Mouse (Mus musculus): Measurements from ENCODE around the gene Krt77.
A peak's percentile ranks its signal among the peaks of the same experiment; 100 is the strongest.

Krt77 gene

DNA sequence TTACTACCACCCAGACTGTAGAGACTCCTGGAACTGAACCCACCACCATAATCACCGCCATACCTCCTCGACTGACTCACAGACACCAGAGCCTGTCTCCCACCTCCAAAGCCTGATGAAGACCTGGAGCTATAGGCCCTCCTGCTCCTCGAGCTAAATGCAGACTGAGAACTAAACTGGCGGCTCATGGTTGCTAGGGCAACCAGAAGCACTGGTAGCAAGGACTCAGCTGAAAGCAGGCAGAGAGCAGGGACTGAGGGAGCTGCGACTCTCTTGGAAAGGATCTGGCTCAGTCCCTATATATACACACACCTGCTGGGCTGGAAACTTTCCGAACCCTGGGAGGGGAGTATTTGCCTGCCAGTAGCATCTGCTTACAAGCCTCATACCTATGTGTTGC, at the start of gene Krt77:
Krt77 (minus strand) TSS at position 275 of the 400 bp plus-strand sequence.
- no peak for DNase-seq (ENCODE audit: low read depth)

DNA sequence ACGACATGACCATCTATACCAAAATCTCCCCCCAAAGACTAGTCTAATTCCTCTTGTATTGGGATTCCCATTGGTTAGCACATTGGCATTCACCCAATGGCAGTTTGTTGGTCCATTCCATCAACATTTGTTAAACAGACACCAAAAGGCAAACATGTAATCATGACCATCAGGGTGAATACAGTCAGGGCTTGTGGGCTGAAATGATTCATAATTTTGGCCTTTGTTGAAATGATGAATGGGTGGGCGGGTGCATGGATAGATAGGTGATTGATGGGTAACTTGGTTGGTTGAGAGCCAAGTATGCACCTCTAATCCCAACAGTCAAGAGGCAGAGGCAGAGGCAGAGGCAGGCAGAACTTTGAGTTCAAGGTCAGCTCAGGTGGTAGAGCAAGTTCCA, 46.6 kb upstream of the Krt77 start:
- DNase-seq (ENCODE audit: low read depth): no peak

DNA sequence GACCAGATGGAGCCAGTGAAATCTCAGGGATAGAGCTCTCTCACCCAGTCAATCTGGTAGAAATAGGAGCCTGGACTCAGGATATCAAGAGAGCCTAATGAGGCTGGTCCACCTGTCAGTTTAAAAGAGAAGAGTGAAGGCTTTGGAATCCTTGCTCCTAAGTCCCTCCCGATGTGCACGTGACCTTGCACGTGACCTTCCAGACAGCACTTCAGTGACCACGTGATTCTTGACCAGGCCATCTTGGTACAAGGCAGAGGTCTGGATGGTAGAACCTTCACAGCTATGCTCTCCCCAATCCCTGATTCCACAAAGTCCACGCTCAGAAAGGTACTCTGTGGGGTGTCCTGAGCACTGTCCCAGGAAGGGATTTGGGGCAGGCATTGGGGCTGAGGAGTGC, 35.3 kb upstream of the Krt77 start:
- no peak for DNase-seq (ENCODE audit: low read depth)

DNA sequence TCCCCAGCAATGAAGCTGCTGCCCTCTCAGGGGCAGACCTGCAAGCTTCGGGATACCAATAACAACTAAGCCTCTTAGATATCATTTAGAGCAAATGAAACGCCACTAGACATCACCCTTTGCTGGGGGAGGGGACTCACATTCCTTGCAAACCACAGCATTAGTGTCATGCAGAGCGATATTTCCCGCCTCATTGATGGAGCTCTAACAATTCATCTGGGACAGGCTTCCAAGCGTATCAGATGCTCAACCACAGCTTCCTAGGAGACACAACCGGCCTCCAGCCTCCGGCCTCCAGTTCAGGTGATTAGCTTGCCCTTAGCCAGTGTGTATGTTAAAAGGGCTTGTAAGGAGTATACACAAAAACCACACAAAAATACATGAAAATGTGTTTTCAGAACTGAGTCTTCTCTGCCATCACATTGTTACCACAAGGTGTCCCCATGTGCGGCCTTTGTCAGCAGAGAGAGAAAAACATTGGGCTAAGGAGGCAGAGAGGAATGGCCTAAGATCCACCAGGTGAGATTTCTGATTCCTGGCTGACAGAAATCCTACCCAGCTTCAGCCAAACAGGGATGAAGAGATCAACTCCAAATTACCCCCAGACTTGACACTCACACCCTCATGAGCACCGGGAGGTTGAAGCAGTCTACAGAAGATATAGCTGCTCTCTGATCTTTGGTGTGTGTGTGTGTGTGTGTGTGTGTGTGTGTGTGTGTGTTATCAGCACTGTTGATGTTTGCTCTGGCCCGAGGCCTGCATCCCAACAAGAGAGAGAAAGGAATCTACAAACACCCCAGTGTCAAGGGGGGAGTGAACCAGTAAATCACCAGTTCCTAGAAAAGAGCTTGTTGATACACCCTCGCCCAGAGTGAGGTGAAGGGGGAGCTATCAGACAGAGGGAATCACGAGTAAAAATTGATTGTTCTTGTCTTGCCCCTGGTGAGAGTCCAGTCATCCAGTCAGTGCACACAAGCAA, 33.0 kb upstream of the Krt77 start:
- no peak for DNase-seq (ENCODE audit: low read depth)

DNA sequence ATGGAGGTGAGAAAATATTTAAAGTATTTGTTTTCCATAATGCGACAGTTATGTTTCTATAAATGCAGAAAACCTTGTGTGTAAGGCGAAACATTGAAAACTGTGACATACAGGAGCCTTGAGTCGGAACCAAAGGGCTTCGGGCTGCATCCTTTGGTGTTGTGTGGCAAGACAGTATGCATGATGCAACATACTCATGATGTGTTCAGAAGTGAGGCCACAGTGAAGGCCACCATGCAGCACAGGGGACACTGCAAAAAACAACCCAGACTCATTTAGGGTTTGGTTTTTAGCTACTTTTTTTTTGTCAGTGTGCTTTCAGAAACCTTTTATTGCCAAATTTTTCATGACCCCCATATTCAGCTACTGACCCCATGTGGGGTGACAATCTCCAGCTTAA, 25.7 kb upstream of the Krt77 start:
- DNase-seq (ENCODE audit: low read depth): no peak

DNA sequence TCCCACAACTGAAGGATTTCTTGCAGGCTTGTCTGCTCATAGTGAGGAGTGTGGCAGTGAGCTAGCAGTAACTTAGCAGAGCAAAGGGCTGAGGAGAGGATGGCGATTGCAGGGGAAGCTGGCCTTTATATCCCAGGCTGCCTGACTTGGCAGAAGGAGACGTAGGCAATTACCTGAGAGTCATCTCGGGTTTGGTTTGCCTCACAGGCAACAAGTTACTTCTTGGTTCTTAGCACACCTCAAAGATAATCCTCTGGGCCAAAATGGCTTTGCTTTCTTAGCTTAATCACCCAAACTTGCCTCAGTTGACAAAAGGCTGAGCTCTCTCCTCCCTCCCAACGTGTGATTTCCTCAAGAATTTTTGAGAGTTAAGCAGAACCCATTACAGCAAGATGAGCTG, 23.3 kb upstream of the Krt77 start, which contains the start of gene Krt76:
Krt76 (minus strand) TSS at position 101 of the 400 bp plus-strand sequence.
- DNase-seq (ENCODE audit: low read depth): no peak

DNA sequence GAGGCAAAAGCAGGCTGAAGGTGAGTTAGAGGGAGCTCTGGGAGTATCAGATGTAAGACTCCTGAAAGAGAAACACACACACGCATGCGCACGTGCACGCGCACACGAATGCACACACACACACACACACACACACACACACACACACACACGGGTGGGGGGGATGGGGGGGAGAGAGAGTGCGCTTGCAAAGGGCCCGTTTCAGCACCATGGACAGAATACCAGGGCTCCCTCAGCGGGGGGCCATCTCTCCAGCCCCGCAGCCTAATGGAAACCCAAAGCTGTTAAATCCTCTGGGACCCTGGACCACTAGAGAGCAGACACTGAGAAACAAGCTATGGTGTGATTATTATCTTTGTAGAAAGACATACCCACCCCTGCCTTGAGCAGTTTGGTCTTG, 10.3 kb upstream of the Krt77 start:
- no peak for DNase-seq (ENCODE audit: low read depth)

DNA sequence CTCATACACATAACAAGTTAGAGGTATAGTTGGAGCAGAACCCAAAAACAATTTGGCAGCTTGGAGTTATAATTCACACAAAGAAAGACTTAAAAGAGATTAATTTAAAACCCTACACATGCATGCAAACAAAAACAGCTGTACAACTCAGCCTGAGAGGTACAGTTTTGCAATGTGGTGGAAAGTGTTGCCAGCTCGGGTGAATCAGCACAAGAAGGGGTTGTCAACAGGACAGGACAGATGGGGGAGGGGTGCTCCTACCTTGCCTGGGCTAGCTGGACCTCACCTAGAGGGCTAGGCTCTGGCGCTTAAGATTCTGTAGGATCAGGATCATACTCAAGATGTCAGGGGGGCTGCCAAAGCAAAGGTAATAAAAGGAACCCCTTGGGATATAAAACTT, 8.5 kb upstream of the Krt77 start:
- DNase-seq (ENCODE audit: low read depth): no peak

DNA sequence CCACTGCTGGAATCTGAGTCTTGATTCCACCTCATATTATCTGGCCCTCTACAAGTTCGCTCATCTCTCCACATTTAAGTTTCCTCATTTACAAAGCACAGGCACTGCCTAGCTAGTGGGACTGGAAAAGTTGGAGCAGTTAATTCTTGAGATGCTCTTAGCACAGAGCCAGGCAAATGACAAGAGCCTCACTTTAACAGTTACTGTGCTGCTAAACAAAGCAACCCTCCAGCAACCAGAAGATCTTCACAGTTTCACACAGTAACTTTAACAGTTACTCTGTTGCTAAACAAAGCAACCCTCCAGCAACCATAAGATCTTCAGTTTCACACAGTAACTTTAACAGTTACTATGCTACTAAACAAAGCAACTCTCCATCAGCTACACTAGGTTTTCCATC, 4.9 kb upstream of the Krt77 start:
- no peak for DNase-seq (ENCODE audit: low read depth)

DNA sequence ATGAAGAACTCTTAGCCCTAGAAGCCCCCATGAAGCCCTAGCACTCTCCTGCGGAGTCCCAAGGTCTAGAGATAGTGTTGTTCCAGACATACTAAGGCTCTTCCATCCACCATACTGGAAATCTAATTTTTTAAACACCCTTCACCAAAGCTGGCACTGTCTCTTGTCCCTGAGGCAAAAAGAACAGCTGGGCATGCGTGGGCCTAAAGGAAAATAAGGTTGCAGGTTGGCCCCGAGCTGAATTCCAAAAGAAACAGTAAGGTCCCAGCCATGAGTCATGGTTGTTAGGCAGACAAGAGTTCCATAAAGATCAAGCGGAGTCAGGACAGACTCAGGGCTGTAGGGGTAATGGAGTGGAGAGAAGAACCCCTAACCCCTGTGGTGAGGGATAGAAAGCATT, 3.7 kb upstream of the Krt77 start:
- no peak for DNase-seq (ENCODE audit: low read depth)

DNA sequence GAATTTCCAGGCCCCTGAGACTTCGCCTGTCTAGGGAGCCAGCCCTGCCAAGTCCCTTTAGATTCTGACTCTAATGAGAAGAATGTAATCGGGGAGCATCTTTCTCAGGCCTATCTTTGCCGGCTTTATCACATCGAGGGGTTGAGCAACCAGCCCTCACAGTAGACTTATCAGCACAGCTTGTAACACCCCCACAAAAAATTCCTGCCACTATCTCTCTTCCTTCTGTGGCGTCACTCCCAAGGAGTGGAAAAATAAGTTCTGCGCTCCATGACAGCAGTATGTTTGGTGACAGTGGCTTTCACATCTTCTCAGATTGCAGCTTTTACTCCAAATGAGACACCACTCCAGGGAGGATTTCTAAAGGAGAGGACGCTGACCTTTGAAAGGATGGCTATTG, 2.8 kb downstream of the Krt77 start:
- no peak for DNase-seq (ENCODE audit: low read depth)

DNA sequence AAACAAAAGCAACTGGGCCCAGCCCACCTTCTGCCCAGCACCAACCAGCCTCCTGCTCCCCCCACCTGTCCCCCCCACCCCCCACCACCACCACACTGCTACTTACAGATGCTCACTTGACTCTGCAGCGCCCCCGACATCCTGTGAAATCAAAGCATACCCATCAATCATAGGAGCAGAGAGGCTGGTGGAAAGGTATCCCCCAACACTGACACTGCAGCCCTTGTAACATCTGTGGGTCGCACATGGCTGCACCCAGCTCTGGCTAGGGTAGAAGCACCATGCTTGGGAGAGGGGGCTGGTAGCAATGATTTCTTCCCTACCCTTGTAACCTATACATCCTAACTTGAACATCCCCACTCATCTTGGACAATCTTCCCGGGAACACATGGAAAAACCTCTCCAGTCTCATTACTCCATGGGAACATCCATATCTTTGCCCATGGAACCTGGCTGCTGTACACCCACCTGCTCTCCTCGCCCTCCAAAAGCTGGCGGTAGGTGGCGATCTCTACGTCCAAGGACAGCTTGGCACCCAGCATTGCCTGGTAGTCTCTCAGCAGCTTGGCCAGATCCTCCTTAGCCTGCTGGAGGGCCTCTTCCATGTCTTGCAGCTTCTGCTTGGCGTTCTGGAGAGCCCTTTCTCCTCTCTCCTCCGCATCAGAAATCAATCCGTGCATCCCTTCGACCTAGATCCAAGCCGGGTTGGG, 8.9 kb downstream of the Krt77 start:
- no peak for DNase-seq (ENCODE audit: low read depth)

DNA sequence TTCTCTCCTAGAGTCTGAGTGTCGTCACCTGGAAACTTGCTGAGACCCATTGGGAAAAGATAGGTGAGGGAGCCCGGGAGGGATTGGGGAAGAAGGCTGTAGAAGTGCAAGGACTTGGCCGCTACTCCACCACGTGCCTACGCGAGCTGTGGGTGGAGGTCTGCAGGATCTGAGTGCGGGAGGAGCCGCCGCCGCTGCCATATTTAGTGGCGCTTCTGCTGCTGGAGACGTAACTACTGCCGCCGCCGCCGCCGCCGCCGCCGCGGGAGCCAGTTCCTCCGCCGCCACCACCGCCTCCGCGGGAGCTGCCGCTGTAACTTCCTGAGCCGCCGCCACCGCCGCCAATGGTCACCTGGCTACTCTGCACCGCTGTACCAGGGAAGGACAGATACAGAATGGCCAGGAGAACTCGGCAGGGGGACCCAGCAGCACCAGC, 9.8 kb downstream of the Krt77 start:
- no peak for DNase-seq (ENCODE audit: low read depth)

DNA sequence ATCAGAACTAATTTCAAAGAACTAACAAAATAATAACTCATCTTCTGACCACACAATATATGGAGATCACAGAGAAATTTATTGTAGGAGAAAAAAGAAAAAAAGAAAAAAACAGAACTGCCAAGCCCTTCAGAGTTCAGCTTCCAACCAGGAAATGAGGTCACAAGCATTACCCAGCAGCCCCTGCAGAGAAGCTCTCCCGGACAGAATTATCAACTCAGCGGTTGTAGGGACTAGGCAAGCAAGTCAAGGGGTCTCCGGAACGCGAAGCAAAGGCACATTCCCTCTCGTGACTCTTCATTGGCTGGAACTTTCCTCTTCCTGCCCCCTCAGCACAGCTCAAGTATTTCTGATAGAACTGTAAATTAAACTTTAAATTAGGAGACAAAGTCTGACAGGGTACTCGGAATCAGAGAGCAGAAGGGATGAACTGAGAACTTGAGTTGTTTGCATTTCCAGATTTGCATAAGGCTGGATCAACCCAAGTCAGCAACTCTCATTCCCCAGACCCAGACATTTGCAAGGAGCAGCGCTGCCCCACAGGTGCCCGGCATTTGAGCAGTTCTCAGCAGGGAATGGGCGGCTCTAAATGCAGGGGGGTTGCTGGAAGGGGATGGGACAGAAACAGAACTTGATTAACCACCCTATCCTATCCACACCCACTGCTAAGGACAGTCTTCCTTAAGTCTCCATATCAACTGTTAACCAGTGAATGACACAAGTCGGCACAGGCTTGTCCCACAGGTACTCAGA, 10.7 kb downstream of the Krt77 start:
- no peak for DNase-seq (ENCODE audit: low read depth)

DNA sequence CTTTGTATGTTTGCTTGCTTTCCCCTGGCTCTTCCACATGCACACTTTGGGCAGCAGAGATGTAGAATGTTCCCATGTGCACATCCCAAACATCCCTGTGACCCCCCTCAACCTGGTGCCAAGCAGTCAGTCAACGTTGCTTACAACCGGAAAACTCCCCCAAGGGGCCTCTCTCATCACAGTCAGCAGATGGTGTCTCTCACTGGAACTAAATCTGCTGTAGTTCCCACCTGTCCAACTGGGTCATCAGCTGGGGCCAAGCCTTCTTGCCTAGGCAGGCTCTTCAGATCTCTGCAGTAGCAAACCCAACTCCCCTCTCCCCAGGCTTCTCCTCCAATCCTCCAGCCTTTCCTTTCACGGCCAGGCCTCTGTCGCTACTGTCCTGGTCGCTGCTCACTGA, 12.8 kb downstream of the Krt77 start:
- no peak for DNase-seq (ENCODE audit: low read depth)

DNA sequence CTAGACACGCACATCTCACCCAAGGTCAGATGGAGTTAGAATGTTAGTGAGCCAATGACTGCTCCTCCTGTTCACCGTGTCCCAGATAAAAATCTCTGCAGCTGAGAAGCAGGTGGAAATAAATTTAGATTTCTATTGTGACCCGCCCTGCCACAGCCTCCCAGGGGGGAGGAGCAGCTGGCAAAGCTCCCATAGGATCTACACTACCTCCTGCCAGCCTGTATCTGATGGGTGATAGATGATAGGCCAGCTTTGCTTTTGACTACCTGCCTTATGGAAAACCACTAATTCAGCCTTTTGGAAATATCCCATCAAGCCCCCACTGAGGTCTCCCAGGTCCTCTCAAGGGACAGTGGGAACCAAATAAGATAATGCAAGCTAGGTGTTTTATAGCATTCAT, 13.8 kb downstream of the Krt77 start:
- no peak for DNase-seq (ENCODE audit: low read depth)

DNA sequence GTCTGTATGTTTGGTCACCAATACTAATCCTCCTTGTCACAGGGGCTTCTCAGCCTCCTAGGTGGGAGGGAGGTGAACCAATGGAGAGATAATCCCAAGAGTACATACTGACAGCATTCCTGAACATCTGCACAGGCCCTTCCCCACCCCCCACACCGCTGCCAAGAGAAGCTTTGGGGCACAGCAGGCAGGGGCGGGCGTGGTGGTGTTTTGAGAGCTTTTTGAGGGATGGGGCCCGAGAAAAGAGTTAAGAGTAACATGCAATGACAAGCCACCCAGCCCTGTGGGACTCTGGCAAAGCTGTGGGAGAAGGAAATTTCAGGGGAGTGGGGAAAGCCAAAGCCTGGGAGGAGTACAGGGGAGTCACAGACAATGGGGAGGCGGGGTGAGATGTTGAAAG, 15.2 kb downstream of the Krt77 start:
- no peak for DNase-seq (ENCODE audit: low read depth)

DNA sequence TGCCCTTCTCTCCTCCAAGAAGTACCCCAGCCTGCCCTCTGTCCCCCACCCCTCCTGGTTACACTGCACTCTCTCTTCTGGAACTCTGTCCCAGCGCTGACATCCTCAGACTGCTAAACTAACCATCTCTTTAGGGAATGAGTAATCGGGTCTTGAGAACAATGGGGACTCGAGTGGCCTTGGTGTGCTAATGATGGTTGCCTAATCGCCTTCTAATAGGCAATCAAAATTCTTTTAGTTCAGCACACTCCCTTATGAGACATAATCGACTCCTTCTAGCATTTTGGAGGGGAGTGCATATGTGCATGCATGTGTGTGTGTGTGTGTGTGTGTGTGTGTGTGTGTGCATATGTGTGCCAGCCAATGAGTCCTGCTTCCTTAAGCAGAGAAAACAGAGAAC, 16.9 kb downstream of the Krt77 start:
- no peak for DNase-seq (ENCODE audit: low read depth)

DNA sequence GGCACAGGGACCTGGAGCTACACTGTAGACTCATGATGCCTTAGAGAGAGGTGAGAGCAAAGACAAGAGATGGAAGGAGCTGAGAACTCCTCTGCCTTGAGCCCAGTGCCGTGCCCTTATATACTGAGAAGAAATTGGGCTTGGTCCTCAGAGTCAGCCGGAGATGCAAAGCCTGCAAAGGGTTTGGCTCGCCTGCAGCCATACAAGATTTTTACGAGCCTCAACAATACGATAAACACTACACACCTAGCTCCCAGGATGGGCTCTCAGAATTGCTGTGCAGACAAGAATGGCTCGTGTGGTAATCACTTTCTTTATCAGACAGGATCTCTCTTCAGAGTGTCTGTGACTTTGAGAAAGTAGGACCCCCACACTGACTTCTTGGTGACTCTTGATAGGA, 18.8 kb downstream of the Krt77 start, which contains the start of gene Krt1:
Krt1 (minus strand) TSS at position 101 of the 400 bp plus-strand sequence.
- DNase-seq (ENCODE audit: low read depth): no peak

DNA sequence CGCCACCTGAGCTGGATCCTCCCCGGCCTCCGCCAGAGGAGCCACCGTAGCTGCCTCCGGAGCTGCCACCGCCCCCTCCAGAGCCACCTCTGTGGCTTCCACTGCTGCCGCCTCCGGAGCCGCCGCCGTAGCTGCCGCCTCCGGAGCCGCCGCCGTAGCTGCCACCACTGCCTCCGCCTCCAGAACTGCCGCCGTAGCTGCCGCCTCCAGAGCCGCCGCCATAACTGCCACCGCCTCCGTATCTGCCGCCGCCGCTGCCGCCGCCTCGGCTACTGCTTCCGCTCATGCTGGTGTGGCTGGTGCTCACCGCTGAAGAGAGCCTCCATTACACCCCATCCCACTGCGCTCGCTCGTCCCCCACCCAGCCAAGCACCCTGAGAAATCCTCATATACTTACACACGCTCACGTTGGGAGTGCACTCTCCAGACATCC, 23.5 kb downstream of the Krt77 start:
- peak; percentile 3 for DNase-seq (ENCODE audit: low read depth)

DNA sequence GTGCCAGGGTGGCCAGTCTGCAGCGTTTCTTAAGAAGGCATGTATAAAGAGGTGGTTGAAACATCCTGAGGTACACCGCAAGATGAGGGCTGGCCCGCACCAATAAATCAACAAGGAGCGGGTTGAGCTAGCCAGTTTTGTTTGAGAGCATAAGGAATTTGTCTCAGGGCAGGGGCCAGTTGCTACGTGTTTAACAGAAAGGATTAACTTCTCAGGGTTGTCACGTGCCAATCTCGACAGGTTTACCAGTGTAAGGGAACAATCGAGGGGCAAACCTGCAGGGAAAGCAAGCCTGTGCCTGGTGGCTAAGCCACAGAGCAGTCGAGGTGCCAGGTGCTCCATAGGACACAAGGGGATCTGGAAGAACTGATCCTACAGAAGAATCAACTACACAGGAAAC, 26.3 kb downstream of the Krt77 start:
- no peak for DNase-seq (ENCODE audit: low read depth)

DNA sequence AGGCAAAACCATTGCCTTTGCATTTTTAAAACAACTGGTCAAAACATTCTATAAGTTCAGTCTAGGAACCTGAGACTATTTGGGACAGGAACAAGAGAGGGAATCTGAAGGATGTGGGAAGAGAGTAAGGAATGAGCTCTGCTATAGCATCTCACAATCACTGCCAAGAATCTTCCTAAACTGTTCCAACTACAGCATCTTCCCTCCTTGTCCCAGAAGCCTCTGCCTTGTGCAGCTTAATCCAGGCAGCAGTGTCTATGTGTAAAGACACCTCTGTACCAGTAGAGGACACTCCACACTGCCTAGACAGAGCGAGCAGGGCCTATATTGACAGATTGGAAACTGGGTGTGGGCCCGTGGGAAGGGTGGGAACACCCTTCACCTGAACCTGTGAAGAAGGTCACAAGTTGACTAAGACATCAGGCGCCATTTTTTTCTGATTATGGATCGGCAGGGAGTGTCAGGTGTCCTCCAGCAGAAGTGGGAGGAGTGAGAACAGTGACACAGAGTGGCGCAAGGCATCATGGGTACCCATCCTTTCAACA, 34.6 kb downstream of the Krt77 start:
- no peak for DNase-seq (ENCODE audit: low read depth)

All from c-Kit-positive CD71-positive TER-119-negative erythroid progenitor cells, embryonic 14.5 days (primary cell).